Mouse (Mus musculus) erythroid progenitor cell, adult 5-6 weeks (primary cell): Measurements from ENCODE around the gene Ramac. TPM values are rescaled to one million over a fixed set of nuclear protein-coding genes. Genes with fewer than 3 reads are reported as not detected.

Experiments
- ATAC-seq: replicated peaks from 2 replicates; pipeline ENCODE4 v1.8.0; 2016; ENCODE audit warnings: moderate number of reproducible peaks, mild to moderate bottlenecking, moderate TSS enrichment, inconsistent platforms; ENCODE audit not compliant: poor library complexity, low FRiP score, severe bottlenecking
- total RNA-seq, 2 experiments: library from RNA; stranded (forward) in 1 of 2; stranded (reverse) in 1 of 2; fragments of 150-400 nt in 1 of 2; fragments of 186-747, 209-891 nt in 1 of 2; gene quantifications; 2 replicates each; pipeline versions ENCODE4 v1.2.3 to v1.2.4; 2015 to 2017; ENCODE audit warnings: low replicate concordance in 2 of 2

The Ramac gene
- total RNA-seq (2015; ENCODE audit: low replicate concordance) (18.4 and 39.3 TPM in 2 replicates), total RNA-seq (2017; ENCODE audit: low replicate concordance) (17.5 and 44.7 TPM in 2 replicates)

DNA sequence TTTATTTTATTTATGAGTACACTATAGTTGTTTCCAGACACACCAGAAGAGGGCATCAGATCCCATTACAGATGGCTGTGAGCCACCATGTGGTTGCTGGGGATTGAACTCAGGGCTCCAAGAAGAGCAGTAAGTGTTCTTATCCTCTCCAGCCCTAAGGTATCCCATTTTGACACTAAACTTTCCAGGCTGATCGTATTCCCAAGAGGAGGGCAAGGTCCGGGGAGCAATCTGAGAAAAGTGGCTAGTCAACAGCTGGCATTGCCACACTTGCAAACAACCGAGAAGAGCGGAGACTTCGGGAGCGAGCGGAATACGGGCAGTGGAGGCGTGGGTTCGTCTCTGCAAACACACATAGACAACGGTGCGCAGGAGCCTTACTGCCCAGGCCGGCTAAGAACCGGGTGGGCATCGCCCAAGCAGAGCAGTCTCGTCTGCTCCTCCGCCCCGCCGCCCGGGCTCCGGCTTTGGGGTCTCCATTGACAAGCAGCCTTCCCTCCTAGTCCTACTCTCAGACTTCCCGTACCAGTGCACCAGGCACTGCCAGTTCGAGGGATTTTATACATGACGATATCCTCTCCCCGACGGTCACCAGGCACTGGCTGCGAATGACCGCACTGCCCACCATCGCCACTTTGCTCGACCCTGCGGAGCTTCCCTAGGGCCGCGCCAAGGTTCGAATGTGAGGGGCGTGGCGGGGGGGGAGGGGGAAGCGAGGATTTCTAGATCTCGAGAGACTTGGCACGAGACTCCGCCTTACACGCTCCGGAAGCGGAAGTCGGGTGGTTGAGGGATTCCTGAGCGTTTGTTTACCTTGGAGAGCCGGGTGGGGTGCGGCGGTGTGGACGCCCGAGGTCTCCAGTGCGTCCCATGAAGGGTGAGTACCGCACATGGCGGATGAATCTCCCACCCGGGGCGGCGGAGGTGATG, at the start of gene Ramac:
Ramac (plus strand) TSS at position 746 of the 930 bp plus-strand sequence.
- ATAC-seq, result peak; percentile 95

DNA sequence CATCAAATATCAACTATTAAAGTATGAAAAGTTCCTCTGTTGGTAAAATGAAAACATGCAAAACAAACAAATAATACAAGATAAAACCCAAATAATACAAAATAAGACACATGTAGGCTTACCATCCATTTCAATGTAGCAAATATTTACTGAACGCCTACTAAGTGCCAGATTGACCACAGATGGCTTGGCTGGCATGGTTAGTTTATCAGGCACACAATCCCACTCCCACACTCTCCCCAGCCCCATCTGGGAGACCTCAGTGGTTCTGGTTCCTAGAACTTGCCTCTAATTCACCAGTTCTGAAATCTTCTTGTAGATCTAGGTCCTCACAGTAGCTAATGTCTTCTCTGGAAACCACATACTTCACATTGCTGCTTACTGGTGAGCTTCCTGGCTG, 44.1 kb upstream of the Ramac start:
- ATAC-seq, result no peak

DNA sequence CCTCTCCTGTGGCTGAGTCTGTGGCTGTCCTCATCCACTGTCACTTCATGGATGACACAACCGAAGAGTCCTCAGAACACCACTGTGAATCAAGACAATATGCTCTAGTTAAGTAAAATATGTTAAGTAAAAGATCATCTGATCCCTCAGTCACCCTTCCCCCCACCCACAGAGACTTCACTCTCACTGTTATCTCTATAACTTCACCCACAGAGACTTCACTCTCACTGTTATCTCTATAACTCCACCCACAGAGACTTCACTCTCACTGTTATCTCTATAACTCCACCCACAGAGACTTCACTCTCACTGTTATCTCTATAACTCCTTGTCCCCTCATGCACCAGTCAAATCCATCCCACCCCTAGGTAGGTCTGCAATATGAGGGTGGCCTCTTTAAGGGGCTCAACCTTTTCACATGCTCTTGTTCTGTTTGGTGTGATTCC, 43.5 kb upstream of the Ramac start:
- ATAC-seq, result peak; percentile 92

DNA sequence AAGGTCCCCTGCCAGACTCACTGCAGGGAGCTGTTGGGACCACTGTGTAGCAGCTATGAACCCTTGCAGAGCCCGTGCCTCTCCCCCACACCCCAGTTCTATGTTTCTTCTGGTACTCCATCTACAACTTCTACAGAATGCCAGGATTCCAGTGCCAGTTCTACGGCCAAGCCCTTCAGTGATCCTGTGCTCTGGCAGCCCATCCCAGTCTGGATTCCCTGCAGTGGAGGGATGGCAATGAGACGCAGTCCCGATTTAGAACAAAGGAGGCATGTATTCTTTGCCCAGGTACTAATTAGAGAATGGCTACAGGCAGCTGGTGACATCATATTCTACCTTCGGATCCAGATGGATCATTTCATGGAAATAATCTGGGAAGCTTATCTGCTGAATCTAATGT, 41.5 kb upstream of the Ramac start:
- no peak for ATAC-seq

DNA sequence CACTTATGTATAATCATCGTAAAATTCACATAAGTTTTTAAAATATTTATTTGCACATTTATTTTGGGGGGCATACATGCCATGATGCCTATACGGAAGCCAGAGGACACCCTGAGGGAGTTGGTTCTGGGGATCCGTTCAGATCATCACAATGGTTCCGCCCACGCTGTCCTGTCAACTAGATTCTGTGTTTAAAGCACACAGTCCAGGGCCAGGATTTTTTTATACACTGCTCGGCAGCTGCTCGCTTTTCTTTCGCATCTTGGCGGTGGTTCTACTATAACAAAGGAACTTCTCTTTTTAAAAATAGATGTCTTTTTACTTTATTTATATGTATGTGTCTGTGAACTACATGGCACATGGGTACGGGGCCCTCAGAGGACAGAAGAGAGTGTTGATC, 38.9 kb upstream of the Ramac start:
- no peak for ATAC-seq

DNA sequence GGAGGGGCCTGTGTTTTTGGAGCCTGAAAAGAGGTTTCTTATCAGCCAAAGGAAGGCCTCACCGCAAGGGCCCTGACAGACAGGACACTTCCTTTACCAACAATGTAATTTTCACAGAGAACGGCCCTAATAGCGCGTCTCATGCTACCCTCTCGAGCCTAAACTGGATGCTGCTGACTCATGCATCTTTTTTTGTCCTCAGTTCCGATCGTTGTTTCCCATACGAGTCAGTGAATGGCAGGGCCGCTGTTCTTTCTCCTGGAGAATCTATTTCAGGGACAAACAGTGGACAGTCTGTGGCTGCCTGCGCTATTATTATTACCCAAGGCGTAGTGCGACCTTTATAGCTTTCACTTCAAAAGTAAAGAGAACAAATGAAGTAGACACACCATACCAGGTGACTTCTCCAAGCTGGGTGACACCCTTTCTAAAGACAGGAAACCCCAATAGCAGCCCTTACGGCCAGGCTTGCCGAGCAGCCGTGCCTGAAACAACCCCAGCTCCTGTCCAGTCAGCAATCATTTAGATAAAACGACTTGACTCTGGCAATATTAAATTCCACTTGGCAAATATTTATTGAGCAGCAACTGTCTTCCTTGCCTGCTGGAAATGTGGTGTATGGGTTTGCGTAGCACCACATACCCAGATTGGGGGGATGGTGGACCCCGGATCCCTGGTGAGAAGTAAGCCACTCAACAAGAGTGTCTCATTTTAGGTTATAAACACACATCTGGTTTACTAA, 36.6 kb upstream of the Ramac start:
- ATAC-seq, result no peak

DNA sequence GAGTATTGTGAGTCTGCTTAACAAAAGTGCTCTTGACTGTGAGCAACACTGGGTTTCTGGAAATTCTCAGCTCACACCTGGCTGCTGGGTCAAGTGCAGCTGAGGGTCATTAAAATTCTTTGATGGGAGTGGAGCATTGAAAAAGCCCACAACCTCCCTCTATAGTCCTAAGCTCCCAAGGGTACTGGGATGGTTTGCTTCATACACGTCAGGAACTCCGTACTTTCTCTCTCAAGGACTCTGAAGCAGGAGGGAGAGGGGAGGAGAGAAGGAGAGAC, 36.1 kb upstream of the Ramac start:
- no peak for ATAC-seq

DNA sequence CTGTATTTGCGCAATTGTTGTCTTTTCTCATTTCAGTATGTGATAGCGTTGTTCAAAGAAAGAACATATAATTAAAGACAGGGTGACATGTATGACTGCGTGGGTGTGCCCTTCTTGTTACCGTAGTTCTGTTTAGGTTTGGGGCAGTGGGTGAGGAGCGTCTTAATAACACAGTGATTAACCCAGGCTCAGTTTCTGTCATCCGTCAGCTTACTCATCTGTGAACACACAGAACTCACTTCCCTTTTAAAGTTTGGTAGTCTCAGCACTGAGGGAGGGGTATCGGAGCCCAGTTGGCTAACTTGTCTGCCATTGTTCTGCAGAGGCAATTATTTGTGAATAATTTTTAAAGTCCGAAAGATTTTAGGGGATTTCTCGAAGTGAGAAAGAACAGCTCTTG, 35.0 kb upstream of the Ramac start:
- no peak for ATAC-seq

DNA sequence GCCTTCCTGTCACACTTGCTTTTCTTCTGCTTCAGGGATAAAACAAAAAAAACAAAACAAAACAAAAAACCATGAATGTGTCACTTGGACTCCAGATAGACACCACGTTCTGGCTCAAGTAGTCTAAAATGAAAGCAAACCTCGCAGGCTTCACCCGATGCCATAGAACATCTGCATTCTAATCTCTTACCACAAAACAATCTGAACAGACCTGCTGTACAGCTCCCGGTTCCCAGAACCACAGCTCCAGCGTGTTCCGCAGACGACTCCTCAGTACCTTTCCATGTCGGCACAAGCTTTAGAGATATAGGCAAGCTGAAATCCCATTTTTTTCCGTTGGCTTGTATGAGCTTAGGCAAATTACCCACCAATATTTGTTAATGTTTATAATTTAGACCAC, 32.9 kb upstream of the Ramac start:
- ATAC-seq, result no peak

DNA sequence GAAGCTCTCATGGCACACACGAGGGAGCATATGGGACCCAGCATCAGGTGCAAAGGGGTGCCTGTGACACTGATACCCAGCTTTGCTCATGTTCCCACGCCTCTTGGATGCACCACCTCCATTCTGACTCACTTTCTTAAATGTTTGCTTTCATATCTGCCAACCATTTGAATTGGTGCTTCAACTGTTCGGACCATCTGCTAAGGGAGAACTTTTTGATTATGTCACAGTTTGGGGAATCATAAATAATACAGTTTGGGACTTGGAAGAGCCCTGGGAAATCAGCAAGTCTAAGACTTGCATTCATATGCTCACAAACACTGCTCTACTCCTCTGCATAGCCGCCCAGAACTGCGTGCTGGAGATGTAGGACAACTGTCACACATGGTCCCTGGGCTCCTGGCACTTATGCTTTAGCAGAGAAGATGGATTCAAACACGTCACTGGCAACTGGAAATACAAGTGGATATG, 31.5 kb upstream of the Ramac start:
- no peak for ATAC-seq

DNA sequence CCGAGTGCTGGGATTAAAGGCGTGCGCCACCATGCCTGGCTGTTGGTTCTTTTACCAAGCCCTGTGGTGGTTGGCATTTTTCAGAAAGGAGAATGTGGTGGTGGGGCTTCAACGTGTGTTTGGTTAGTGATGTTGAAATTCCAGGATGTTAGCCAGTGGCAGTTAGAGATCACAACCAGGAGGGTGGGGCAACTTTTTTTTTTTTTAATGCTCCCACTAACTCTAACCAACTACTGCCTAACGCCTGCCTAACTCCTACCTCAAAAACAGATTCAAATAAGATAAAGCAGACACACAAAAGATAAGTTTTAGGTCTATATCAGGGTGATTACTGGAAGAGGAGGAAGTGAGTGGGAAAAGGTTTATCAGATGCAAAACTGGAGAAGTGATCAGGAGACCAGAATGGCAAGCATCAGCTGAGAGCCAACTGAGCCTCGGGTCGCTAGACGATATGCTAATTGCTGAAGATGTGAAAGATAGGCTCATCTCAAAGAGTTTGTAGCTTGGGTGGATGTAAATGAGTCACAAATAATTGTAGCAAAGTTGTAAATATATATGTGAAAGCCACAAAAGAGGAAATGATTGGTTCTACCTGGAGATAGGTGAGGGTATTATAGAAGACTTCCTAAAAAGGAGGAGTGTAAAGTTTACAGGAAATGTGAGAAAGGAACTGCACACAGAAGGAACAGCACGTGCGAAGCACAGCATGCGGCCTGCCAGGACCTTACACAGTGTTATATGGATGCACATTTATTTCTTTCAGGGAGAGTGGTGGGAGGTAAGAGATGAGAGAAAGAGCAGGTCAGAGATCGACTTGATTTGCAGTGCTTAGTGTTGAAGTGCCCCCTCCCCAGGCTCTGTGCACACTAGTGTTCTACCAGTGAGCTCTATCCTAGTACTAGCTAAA, 30.3 kb upstream of the Ramac start:
- no peak for ATAC-seq

DNA sequence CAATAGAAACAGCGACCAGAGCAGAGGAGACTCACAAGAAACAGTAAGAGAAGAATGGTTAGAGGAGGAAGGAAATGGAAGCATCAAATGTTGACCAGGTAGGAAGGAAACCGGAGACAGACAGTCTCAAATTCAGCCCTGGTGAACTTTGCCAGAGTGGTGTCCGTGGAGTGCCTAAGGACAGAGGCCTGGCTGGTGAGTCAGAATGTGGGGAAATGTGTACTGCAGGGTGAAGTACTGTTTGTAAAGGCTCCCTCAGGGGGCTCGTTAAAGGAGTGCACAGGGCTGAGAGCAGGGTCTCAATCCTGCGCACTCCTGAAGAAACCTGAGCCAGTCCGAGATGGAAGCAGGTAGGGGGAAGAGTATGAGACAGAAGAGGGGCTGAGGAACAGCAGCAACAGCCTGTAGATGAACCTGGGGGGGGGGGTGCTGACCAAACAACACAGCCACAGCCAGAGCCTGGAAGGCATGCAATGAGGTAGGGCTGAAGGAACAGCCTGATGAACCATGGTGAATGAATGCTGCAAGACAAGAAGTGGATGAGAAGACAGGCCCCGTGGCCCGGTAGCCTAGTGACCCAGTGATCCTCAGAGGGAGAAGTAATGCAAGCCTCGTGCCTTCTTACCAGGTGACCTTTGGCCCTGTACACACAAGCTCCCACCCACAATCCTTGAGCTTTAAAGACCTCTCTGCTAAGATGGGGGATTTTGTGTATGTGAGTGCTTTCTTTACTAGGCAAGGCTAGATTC, 27.3 kb upstream of the Ramac start:
- ATAC-seq, result no peak

DNA sequence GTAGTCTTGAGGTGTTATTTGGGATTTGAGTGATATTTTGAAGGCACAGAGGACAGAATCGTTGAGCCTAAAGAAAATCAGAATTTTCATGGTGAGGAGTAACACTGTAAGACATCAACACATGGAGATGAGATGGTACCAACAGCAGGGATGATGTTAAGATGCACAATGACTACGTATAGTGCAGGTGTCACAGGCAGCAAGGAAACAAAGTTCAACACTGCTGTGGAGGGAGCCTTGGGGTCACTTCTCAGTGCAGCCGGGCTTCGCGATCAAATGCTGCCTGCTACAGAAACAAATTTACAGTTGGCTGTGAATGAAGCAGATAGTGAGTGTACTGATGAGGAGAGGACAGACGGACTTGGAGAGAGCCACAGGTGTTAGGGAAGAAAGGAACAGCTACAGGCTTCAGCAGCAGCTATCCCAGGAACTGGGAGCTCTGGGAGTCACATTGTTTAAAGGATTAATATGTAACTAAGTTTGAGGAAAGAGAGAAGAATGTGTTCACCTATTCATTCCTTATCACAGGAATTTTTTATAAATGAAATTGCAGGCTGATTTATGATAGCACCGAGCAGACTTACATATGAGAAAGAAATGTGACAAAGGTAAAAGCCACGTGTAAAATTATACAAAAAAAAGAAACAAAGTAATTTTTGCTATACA, 23.9 kb upstream of the Ramac start:
- ATAC-seq, result no peak

DNA sequence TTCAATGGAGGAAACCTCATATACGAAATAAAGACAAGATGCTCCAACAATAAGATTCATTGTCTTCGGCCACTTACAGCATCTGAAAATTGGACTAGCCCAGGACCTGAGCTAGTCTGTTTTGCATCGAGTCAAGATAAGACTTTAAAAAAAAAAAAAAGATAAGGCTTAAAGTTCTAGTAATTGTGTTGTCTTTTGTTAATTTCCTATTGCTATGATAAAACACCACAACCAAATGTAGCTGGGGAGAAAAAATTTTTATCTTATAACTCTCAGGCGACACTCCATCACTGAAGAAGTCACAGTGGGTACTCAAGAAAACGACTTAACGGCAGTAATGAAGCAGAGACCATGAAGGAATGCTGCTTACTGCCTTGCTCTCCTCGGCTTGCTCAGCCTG, 22.7 kb upstream of the Ramac start:
- no peak for ATAC-seq

DNA sequence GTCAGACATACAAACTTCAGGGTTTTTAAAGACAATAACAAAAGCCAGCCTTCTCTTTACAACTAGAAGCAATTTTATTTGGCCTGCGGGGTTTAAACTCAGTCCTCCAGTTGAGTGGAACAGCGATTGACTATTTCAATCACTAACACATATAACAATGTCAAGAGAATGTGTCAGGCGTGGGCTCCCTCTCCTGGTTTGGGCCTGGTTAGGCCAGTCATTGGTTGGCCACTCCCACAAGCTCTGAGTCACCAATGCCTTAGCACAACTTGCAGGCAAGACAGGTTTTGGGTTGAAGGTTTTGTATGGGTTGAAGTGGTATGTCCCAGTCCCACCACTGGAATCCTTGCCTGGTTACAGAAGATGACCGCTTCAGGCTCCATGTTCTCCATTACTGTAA, 18.6 kb upstream of the Ramac start:
- ATAC-seq, result peak; percentile 42; the same call in 1 of the 2 replicates

DNA sequence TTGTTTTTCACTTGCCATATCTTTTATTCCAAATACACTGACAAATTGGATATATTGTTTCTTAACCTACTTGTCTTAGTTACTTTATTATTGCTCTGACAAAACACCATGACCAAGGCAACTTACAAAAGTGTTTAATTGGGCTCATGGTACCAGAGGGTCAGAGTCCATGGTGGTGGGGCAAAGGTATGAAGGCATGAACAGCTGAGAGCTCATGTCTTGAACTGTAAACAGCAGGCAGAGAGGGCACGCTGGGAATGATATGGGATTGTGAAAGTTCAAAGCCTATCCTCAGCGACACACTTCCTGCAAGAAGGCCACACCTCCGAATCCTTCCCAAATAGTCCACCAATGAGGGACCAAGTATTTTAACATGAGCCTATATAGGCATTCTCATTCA, 14.8 kb upstream of the Ramac start:
- no peak for ATAC-seq

DNA sequence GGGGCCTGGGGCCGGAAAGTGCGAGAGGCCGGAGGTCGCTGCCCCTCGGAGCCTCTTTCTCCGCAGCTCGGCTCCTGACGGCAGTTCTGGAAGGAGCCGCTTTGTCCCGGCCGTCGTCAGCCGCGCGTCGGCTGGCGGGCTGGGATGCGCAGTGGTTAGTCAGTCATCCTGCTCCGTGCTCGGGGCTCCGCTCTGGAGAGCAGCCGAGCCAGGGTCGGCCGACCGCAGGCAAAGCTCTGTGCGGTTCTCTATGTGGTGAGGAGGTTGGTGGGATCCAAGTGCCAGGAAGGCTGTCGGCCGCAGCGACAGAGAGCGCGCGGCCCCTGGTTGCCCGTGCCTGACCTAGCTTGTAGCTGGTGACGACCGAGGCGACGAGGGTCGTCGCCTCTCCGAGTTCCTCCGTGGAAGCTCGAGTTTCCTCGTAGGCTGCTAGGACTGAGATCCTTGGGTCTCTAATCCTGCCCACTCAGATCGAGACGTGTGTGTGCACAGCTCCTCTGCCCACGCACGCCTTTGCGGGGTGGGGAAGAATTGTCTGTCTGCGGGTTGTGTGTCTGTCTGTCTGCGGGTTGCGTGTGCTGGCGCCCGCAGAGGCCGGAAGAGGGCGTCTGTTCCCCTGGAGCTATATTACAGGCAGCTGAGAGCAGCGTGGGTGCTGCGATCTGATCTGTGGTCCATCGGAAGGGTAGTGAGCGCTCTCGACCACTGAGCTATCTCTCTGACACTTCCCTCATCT, 553 bp downstream of the Ramac start:
- peak; percentile 58 for ATAC-seq
